Mouse (Mus musculus): Measurements from ENCODE around the gene Ryr3.

GRCm38 (mm10) chr2:112831423-112832305, 385.2 kb downstream of the Ryr3 start:
- TF ChIP-seq GATA1 (IDR thresholded peaks at IDR 0.05; ENCODE audit: borderline replicate concordance, low read length), result no peak
- no peak for TF ChIP-seq FLI1 (IDR thresholded peaks at IDR 0.05; ENCODE audit: low read length)

All from megakaryocyte, embryonic 14.5 days (primary cell).